Mouse (Mus musculus) lung, postnatal 0 days (tissue): ENCODE results near the gene Bhmt2. TPM values are rescaled to one million over a fixed set of nuclear protein-coding genes. Genes with fewer than 3 reads are reported as not detected.

Source experiments
- ATAC-seq: fragments of 200-750 bp; cut with Nextera tagmentation; 2 replicates; pipeline ENCODE4 v1.8.0; 2017; ENCODE audit warnings: moderate library complexity
- DNase-seq: peaks from one replicate; pipeline ENCODE4 v3.0.0-alpha.2; 2016; ENCODE audit warnings: low spot score
- H3K27ac ChIP-seq: fragments of 300-500 bp; sonication (generic); 2 replicates; pipeline ENCODE4 v1.5.1; 2014; ENCODE audit warnings: antibody characterized with exemption, mild to moderate bottlenecking, low read length, mixed read lengths
- H3K27me3 ChIP-seq: fragments of 300-500 bp; sonication (generic); replicated peaks from 2 replicates; pipeline ENCODE4 v1.6.1; 2014; ENCODE audit warnings: low read length, mixed read lengths; ENCODE audit not compliant: insufficient read depth
- H3K36me3 ChIP-seq: fragments of 300-500 bp; sonication (generic); 2 replicates; pipeline ENCODE4 v1.6.1; 2014; ENCODE audit warnings: low read length, mixed read lengths; ENCODE audit not compliant: insufficient read depth
- H3K4me1 ChIP-seq: fragments of 300-500 bp; sonication (generic); 2 replicates; pipeline ENCODE4 v1.6.1; 2014; ENCODE audit warnings: antibody characterized with exemption, low read depth, low read length, mixed read lengths; ENCODE audit not compliant: insufficient read depth
- H3K4me2 ChIP-seq: fragments of 300-500 bp; sonication (generic); replicated peaks from 2 replicates; pipeline ENCODE4 v1.6.1; 2014; ENCODE audit warnings: low read depth, mild to moderate bottlenecking, low read length, moderate library complexity, mixed read lengths
- H3K4me3 ChIP-seq: fragments of 300-500 bp; sonication (generic); 2 replicates; pipeline ENCODE4 v1.5.1; 2014; ENCODE audit warnings: low read depth, low read length
- H3K9ac ChIP-seq: fragments of 300-500 bp; sonication (generic); replicated peaks from 2 replicates; pipeline ENCODE4 v1.6.1; 2014; ENCODE audit warnings: low read depth, mild to moderate bottlenecking
- H3K9me3 ChIP-seq: fragments of 300-500 bp; sonication (generic); 2 replicates; pipeline ENCODE4 v1.6.1; 2016; ENCODE audit warnings: low read length, mixed read lengths
- CTCF ChIP-seq: IDR thresholded peaks from 2 replicates; pipeline ENCODE4 v1.5.1; 2016; ENCODE audit warnings: antibody characterized with exemption, mild to moderate bottlenecking
- EP300 ChIP-seq: IDR thresholded peaks from 2 replicates; pipeline ENCODE4 v1.6.1; 2016; ENCODE audit warnings: antibody characterized with exemption, mild to moderate bottlenecking, control low read depth
- WGBS: fragments of 180-500 bp; shearing (Covaris S2); extraction: QIAGEN DNeasy Blood & Tissue Kit; methylation state at CpG from one replicate; pipeline ENCODE4 v1.1.7; 2014; 5-methylcytosine and 5-hydroxymethylcytosine counted together
- polyA plus RNA-seq: library from polyadenylated mRNA; unstranded; fragments of >200 nt; fragmentation: Nextera tagmentation; extraction: Ambion mirVana; gene quantifications from 2 replicates; pipeline ENCODE4 v1.2.1, GENCODE M21; 2015

Gene Bhmt2
- polyA plus RNA-seq, 1 experiment from 2014 or later: not detected

GRCm38 (mm10) chr13:93687321-93687720, 13.2 kb upstream of the Bhmt2 start:
- no peak for DNase-seq

GRCm38 (mm10) chr13:93685226-93685625, 11.1 kb upstream of the Bhmt2 start:
- no peaks in the 10 kb centered on the region for H3K36me3 ChIP-seq
- 83% methylated on average over 4 of the region's 4 CpGs for WGBS
- no peaks in the 10 kb centered on the region for H3K4me1 ChIP-seq
- H3K9ac ChIP-seq: no peak overlapping the region
- DNase-seq (no peak), ATAC-seq (no peak)
- no peak overlapping the region for H3K4me2 ChIP-seq
- H3K27ac ChIP-seq: no peak overlapping the region
- no peaks in the 10 kb centered on the region for H3K9me3 ChIP-seq
- H3K27me3 ChIP-seq: no peaks in the 10 kb centered on the region
- H3K4me3 ChIP-seq: no peak overlapping the region
- TF ChIP-seq EP300: no peak
- TF ChIP-seq CTCF: no peak

More at GRCm38 (mm10) chr13:93687321-93687720, 13.2 kb upstream of the Bhmt2 start:
- H3K4me2 ChIP-seq: no peak overlapping the region
- H3K27me3 ChIP-seq: no peaks in the 10 kb centered on the region
- no peak for TF ChIP-seq CTCF
- no peak for TF ChIP-seq EP300
- no peak overlapping the region for H3K4me3 ChIP-seq
- H3K9ac ChIP-seq: no peak overlapping the region
- no peak for ATAC-seq
- H3K4me1 ChIP-seq: no peaks in the 10 kb centered on the region
- 24% methylated on average over 5 of the region's 5 CpGs for WGBS
- no peaks in the 10 kb centered on the region for H3K9me3 ChIP-seq
- no peaks in the 10 kb centered on the region for H3K36me3 ChIP-seq
- no peak overlapping the region for H3K27ac ChIP-seq

- TF ChIP-seq CTCF (no peak), EP300 (no peak)
- no peaks in the 10 kb centered on the region for H3K9me3 ChIP-seq
- no peak for ATAC-seq
- H3K27ac ChIP-seq: no peak overlapping the region
- no peak overlapping the region for H3K4me3 ChIP-seq
- H3K4me2 ChIP-seq: no peak overlapping the region
- no peak for DNase-seq
- H3K4me1 ChIP-seq: no peaks in the 10 kb centered on the region
- no peaks in the 10 kb centered on the region for H3K27me3 ChIP-seq
- no peak overlapping the region for H3K9ac ChIP-seq
- H3K36me3 ChIP-seq: no peaks in the 10 kb centered on the region
Observed at GRCm38 (mm10) chr13:93683336-93683735, 9.2 kb upstream of the Bhmt2 start.

GRCm38 (mm10) chr13:93676864-93677263, 2.8 kb upstream of the Bhmt2 start:
- DNase-seq: no peak
- TF ChIP-seq EP300 (no peak), CTCF (no peak)
- H3K4me2 ChIP-seq: no peak overlapping the region

GRCm38 (mm10) chr13:93673296-93673695, 806 bp downstream of the Bhmt2 start:
- TF ChIP-seq CTCF (no peak), EP300 (no peak)
- H3K27me3 ChIP-seq: 0 out of 2 replicates have a peak, but pooled peaks cover 4% of the 10 kb centered on the region

More at GRCm38 (mm10) chr13:93676864-93677263, 2.8 kb upstream of the Bhmt2 start:
- Histone ChIP-seq H3K27me3 (0 out of 2 replicates have a peak, but pooled peaks cover 4% of the 10 kb centered on the region), H3K9me3 (no peaks in the 10 kb centered on the region), H3K27ac (no peak overlapping the region), H3K9ac (no peak overlapping the region), H3K4me1 (no peaks in the 10 kb centered on the region), H3K4me3 (no peak overlapping the region), H3K36me3 (no peaks in the 10 kb centered on the region)
- WGBS: 64% methylated on average over 9 of the region's 9 CpGs
- ATAC-seq: no peak

GRCm38 (mm10) chr13:93672371-93672770, 1.7 kb downstream of the Bhmt2 start:
- TF ChIP-seq CTCF: no peak
- no peak for TF ChIP-seq EP300
- no peak for ATAC-seq
- WGBS: 69% methylated on average over 4 of the region's 4 CpGs

More at GRCm38 (mm10) chr13:93673296-93673695, 806 bp downstream of the Bhmt2 start:
- DNase-seq (no peak), ATAC-seq (no peak)
- WGBS: 69% methylated on average over 2 of the region's 2 CpGs
- no peaks in the 10 kb centered on the region for H3K36me3 ChIP-seq
- H3K4me1 ChIP-seq: no peaks in the 10 kb centered on the region
- H3K9me3 ChIP-seq: no peaks in the 10 kb centered on the region
- H3K4me2 ChIP-seq: no peak overlapping the region
- H3K4me3 ChIP-seq: no peak overlapping the region
- no peak overlapping the region for H3K27ac ChIP-seq
- no peak overlapping the region for H3K9ac ChIP-seq

GRCm38 (mm10) chr13:93667586-93667985, 6.5 kb downstream of the Bhmt2 start:
- Histone ChIP-seq H3K27ac (no peak overlapping the region), H3K4me1 (no peaks in the 10 kb centered on the region), H3K4me3 (no peak overlapping the region), H3K4me2 (no peak overlapping the region), H3K9me3 (no peaks in the 10 kb centered on the region), H3K27me3 (no peaks in the 10 kb centered on the region), H3K36me3 (no peaks in the 10 kb centered on the region), H3K9ac (no peak overlapping the region)
- DNase-seq: no peak
- ATAC-seq: no peak
- WGBS: 78% methylated on average over 4 of the region's 4 CpGs
- TF ChIP-seq CTCF (no peak), EP300 (no peak)

More at GRCm38 (mm10) chr13:93672371-93672770, 1.7 kb downstream of the Bhmt2 start:
- DNase-seq: no peak
- no peak overlapping the region for H3K4me3 ChIP-seq
- H3K27ac ChIP-seq: no peak overlapping the region
- 0 out of 2 replicates have a peak, but pooled peaks cover 4% of the 10 kb centered on the region for H3K27me3 ChIP-seq
- H3K36me3 ChIP-seq: no peaks in the 10 kb centered on the region
- no peak overlapping the region for H3K9ac ChIP-seq
- H3K9me3 ChIP-seq: no peaks in the 10 kb centered on the region
- no peaks in the 10 kb centered on the region for H3K4me1 ChIP-seq
- H3K4me2 ChIP-seq: no peak overlapping the region
